Mouse (Mus musculus): ENCODE data around the gene Plpp3.
"Not testable (repeated sequence)": the region's sequence is repeated elsewhere in the genome, so short reads cannot be mapped to it uniquely, and the experiment has no call there.

Gene Plpp3

DNA sequence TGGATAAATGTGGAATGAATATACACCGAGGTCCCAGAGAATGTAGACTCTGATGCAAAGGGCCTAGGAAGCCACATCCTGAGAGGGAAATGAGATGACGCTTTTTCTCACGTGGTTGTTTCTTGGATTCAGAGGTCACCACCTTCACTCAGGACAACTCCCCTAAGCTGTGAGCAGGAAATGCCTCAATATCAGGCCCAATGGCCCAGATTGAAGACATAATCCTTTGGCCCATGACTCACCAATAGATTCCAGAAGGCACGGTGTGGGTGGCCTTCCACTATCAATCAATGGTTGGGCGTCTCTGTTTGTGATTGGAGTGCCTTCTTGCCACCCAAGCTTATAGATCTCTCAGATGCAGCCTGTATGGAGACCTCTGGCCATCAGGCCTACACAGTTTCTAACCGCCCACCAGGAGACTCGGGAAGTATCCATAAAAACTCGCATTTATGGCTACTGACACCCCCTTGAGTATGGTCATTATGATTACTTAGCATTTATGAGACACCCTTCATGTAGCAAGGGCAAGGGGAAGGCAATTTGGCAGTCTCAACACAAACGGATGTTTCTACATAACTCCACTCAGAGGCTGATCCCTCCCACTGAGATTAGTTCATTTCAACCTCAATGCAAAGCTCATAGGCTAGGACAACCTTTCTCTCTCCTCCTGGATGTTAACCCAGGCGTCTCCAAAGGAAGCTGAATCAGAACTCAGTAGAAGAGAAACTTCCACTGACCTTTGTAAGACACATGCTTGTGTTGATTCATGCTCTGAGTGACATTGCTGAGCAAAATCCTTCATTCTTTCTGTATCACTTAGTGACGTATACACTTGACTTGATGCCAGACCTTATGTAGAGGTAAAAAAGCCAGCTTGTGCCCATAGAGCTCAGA lies 100.8 kb downstream of the Plpp3 start:
- no peak for DNase-seq (ENCODE audit: low spot score in 2 of 2)

DNA sequence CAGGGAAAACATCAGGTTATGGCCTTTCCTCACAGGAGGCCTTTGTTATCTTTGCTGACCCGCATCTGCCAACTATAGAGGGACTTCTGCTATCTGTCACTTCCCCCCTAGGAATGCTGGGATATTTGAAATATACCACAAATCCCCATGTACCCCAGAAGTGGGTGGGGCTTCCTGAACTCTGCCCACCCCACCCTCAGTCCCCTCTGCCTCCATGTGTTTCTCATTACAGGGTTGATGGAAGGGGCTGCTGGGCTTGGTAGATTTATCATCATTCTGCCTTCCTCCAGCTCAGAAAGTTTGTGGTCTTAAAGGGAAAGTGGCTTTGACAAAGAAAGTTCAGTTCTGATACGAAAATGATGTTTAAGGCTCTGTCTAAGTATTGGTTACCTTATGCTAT lies 103.2 kb downstream of the Plpp3 start:
- DNase-seq (ENCODE audit: low spot score in 2 of 2), result no peak

DNA sequence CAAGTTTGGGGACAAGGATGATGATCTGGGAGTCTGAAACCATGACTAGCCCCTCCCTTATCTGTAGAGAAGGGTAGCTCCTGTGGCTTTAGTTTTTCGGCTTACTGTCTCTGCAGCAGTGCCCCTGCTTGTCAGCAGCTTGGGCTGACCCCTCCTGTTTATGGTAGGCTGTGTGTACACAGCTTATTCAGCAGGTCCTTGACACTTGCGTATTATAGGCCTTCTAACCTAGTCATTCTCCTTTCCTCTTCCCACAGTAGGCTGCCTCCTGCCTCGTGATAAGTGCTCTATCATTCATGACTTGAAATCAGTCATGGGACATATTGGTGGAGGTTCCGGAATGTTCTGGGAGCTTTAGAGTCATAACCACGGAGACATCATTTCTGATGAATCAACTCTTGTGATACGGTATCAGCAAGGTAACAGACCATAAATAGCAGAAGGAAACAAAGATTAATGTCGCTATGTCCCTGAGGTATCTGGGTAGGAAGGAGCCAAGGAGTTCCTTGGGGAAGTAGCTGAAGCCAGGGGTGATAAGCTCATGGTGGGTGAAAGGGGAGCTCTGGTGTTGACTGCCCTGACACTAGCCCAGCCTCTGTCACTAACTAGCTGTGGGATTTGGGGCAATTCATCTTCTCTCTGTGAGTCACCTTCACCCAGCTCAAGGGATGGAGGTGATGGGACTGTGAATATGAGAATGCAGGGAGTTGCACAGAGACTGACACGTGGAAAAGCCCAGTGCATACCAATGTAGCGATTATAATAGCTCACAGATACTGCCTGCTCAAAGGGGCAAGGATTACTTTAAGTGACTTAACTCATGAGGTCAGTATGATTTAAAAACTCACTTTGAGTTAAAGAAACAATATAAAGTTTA lies 104.0 kb downstream of the Plpp3 start:
- DNase-seq (ENCODE audit: low spot score in 2 of 2), result no peak

DNA sequence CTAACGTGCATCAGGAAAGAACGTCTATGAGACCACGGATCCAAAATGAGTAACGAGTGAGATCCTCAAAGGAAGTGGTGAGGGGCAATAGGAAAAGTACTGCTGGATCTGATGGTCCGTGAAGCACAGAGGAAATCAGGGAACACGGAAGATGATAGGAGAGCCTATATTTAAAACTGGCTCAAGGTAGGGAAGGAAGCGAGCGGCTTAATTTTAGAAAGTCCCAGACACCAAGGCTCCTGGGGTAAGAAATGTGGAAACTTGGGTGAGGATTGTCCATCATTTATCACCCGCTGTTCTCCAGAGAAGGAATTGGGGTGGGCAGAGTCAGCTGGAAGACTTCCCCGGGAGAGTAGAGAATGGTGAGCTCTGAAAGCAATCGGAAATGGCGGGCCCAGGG lies 105.2 kb downstream of the Plpp3 start:
- DNase-seq (ENCODE audit: low spot score in 2 of 2), result no peak

DNA sequence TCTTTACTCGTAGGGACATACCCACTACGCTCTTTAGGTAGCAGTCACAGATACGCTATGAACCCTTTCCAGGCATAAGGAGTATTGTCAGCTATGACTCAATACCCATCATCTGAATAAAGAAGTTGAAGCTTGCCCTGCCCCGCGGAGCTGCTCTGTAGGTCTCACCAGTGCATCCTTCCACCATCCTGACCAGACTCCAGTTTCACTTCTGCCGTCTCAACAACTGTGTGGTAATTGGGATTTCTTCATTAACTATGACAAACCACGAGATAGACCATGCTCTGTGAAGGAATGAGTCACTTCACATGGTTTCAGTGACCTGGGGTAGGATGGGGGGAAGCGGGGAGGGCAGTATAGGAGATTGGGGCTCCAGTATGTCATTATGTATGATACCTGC lies 106.5 kb downstream of the Plpp3 start:
- DNase-seq (ENCODE audit: low spot score in 2 of 2), result no peak

DNA sequence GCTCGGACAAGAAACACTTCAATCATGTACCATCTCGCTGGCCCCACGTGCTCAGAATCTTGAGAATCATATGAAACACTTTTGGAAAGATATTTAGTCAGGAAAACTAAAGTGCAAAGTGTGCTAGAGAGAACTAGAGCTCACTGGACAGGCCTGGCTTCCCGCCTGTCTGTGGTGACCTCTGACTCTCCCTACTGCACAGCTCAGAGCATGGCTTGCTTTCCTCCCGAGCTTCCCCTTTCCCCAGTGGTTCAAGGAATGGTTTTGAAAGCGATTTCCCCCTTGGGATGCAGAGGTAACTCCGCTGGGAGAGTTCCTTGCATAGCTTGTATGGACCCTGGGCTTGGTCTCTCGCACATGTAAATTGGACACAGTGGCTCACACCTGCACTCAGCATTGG lies 107.9 kb downstream of the Plpp3 start:
- DNase-seq (ENCODE audit: low spot score in 2 of 2), result no peak

DNA sequence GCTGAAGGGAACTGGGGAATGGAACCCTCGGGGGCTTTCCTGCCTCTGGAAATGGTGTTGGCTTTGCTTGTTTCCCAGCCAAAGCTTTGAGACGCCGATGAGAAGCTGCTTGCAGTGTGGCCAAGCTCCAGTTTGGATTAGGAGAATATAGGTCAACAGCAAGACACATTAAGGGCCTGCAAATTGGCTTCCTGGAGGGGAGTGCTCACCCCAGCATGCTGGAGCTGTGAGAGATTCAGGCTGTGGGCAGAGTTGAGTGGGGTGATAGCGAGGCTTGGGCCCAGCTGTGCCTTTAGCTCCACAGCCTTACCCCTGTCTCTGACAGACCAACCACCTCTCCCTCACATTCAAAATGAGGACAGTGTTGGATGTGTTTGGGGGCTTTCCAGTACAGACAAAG lies 108.5 kb downstream of the Plpp3 start:
- no peak for DNase-seq (ENCODE audit: low spot score in 2 of 2)

DNA sequence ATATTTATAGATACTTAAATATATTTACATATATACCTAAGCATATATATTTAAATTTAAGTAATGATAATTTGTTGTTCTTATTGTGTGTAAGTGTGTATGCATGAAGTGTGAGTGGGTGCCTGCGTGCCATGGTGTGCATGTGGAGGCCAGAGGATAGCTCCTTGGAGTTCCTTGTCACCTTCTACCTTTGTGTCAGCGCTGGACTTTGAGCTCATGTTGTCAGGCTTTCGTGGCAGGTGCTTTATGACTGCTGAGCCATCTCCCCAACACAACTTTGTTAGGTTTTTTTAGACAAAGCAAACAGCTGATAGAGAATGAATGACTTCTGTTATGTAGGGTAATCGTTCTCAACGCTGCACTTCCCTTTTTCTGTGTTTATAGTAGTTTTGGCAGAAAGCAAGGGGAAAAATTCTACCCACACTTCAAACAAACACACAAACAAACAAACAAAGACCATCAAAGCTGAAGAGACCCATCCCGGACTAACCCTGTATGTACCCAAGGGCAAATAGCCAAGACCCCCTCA lies 111.1 kb downstream of the Plpp3 start:
- DNase-seq (ENCODE audit: low spot score in 2 of 2), result no peak

DNA sequence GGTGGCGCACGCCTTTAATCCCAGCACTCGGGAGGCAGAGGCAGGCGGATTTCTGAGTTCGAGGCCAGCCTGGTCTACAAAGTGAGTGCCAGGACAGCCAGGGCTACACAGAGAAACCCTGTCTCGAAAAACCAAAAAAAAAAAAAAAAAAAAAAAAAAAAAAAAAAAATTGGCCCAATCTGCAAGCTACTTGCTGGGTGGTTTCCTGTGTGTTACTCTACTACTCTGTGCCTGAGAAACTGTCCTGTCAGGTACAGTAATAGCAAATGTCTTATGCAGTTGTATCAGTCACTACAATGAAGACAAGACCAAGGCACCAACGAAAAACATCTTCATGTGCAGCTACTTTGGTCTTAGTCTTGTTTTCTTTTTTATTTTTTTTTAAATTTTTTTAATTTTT lies 112.3 kb downstream of the Plpp3 start:
- DNase-seq (ENCODE audit: low spot score in 2 of 2), result not testable (repeated sequence)

DNA sequence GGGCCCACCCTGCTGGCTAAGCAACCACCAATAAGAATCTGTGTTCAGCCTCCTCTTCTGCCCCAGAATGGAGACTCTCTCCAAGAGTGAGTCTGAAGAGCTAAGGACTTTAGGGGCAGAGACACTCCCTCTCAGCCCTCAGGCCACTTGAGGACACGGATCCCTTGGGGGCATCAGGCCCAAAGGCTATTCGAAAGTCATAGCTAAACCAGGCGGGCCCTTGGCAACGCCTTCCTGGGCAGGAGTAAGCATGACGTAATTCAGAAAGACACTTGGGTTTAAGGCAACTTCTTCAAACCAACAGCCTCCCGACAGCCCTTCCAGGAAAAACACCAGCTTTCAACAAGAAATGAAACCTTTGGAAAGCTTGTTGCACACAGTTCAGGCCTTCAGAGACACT lies 114.0 kb downstream of the Plpp3 start:
- no peak for DNase-seq (ENCODE audit: low spot score in 2 of 2)

DNA sequence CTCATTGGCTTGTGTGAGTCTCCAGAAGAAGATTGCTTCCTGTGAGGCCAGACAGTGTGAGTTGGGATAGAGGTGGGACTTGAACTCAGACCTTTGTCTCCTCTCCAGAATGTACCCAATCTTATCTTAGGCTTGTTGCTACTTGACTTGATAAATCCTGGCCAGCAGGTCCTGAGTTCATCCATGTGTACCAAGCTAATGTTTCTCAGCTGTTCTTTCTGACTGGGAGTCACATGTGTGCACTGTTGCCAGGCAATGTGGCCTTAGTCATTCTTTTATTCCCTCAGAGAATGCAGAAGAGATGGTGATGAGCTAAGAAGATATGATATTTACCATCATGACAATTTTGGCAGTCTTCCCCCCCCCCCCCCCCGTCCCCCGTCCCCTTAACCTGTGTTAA lies 115.9 kb downstream of the Plpp3 start:
- no peak for DNase-seq (ENCODE audit: low spot score in 2 of 2)

DNA sequence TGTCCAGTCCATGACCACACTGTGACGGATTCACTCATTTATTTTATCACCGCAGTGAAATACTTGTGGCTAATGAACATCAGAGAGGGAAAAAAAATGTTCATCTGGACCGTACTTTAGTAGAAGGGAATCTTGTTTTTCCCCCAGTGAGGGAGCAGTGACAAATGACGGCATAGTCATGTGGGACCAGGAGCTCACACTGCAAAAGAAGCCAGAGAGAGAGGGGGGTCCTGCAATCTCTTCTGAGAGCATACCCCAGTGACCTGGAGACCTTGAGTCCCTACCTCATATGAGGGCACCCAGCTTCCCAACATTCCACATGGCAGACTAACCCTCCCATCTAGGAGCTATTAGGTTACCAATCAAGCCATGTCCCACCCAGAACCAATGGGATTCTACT lies 116.3 kb downstream of the Plpp3 start:
- DNase-seq (ENCODE audit: low spot score in 2 of 2), result no peak

DNA sequence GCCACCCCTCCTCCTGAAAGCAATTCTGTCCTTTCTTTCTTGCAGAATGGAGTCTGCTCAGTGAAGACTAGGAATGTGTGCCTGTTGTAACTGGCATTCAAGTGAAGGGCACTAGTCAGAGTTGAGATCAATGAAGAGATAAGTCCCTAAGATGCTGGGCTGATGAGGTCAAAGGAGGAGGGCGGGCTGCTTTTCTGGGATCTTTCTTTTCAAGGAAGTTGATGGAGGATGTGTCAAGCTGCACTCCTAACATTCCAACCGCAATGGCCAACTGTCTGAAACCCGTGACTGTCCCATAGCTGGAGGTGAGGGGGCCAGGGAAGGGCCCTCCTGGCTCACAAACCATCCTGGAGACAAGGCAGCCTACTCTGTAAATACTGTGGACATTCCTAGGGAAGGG lies 118.5 kb downstream of the Plpp3 start:
- DNase-seq (ENCODE audit: low spot score in 2 of 2), result no peak

DNA sequence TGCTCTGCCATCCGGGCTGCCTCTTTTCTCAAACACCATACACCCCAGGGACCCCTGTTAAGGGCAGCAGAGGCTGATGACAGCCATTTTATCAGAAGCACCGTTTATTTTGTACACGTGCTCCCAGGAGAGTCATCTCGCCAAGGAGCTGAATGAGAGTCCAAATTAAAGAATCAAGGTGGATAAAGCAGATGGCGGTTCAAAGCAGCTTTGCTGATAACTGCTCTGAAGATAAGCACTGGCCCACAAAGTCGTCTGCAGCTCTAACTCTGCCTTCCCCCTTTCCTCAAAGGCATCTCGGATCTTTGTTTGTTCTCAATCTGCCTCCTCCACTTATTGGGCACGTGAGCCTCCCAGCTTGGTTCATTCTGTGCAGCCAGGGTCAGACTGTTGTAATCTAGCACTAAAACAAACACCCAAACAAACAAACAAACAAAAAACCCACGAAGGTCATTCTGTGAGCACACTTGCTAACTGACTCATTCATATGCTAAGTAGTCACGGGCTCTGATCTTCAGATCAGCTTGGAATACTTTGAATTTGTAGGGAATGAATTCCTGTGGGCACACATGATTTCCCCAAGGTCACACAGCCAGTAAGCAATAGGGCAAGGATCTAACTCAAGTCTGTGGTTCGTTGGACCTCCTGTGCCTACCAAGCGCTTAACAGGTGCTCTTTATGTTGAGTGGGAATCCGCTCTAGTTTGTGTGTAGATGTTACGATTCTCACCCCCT lies 119.1 kb downstream of the Plpp3 start:
- no peak for DNase-seq (ENCODE audit: low spot score in 2 of 2)

DNA sequence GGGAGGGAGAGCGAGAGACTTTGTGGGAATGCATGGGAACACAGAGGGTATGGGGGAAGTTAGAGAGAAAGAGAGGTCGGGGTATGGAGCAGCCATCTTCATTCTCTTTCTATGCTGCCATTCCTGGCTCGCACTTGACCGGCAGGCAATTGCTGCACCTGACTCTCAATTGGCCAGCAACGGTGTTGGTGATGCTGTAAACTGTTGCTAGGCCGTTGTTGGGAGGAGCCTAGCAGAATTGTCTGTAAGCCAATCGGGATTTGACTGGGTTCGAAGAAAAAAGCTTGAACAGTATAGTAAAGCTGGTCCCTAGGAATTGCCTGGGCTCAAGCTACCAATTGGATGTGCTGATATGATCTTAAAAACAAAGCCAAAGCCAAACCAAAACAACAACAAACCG lies 121.0 kb downstream of the Plpp3 start:
- no peak for DNase-seq (ENCODE audit: low spot score in 2 of 2)

DNA sequence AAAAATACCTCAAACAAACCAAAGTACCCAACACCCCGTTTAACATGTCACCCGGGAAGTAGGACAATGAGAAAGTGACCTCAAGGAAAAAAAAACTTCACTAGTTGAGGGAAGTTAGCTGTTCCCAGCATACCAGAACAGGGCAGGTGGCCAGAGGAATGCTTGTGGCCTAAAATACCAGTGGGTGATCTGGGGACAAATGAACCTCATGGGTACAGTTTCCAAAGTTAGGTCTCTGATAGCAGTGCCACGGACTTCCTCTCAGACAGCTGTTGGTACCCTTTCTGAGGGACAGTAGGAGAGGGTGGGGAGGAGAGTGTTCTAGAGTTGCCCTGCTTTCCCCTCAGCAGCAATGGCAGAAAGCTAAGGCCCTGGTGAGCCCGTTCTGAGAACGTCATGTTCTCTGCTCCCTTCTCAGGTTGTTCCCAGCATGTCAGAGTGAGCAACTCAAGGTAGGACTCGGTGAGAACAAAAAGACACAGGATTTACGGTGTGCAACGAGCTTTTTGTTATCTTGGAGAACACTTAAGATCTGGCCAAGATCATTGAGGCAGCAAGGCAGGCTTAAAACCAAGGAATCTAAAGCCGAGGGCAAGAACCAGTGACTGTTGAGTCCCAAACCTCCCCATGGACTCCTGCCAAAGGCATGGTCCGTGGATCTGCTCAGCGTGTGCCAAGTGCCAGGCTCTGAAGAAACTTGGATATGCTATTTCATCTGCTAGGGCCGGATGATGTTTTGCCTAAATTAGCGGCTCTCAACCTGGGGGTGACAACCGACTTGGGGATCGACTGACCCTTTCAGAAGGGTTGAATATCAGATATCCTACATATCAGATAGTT lies 121.6 kb downstream of the Plpp3 start:
- no peak for DNase-seq (ENCODE audit: low spot score in 2 of 2)

DNA sequence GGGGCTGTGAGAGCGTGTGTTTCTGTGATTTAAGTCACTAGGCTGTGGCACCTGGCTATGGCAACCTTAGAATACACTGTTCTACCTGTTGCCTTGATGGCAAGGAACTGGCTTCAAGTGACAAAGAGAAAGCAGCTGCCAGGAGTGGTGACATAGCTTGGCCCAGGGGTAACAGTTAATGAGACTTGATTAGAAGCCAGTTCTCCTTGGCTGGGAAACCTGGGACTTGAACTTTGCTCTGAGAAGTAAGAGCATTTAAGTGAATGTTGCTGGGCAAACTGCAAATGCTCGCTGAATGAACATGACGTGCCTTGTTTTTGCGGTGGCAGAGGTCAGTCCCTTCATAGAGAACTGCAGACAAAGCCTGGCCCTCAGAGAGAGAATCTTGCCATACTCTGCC lies 122.7 kb downstream of the Plpp3 start:
- no peak for DNase-seq (ENCODE audit: low spot score in 2 of 2)

DNA sequence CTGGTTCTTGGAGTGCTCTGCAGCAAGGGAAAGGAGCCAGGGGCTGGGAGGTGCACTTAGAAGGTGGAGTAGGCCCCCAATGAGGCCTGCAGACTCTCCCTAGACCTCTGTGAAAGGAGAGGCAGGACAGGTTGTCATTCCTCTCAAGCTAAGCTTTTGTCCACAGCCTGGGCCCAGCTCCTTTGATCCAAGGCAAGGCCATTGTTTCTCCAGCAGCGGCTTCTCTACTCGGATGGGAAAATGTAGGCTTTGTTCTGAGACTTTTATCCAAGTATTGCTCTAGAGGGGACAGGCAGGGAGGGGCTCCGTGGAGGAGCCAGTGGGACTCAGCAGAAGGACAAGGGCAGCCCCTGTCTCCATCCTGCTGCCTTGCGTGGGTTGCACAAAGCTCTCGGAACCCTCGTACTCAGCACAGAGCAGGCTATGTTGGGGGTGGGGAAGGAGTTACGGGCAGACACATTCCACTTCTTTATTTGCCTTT lies 124.6 kb downstream of the Plpp3 start:
- no peak for DNase-seq (ENCODE audit: low spot score in 2 of 2)

Measured in right cerebral cortex, adult 2 months (tissue).